Mouse (Mus musculus): ENCODE data around the gene Srgap2. TPM values are rescaled to one million over a fixed set of nuclear protein-coding genes. Genes with fewer than 3 reads are reported as not detected.

Gene Srgap2
- polyA plus RNA-seq, 1 experiment from 2014 or later = 3.1 TPM

DNA sequence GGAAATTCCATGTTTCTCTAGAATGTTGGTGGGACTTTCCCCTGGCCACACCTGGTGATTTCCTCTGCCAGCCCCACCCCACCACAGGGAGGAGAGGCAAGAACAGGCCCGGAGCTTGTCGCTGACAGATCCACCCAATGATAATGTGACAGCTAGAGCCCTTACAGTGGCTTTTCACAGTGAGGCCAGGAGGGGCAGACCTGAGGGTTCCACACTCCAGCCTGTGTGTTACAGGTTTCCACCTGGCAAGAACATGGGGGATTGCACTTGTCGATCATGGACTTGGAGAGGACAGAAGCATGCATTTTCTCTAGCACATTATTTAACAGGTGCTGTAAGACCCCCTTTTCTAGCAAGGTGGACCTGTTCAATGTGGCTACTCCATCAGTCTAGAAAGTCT, 246.9 kb downstream of the Srgap2 start:
- TF ChIP-seq CTCF (IDR thresholded peaks at IDR 0.05; ENCODE audit: low read depth) = peak; percentile 58
- peak overlapping the region; percentile 68; the same call in 1 of the 2 replicates for H3K4me2 ChIP-seq (replicated peaks; ENCODE audit: low read depth)
- 22% methylated on average over 3 of the region's 3 CpGs for WGBS
- H3K4me1 ChIP-seq (replicated peaks; ENCODE audit: control insufficient read depth, insufficient read depth, low read length) = peaks cover 8% of the 10 kb centered on the region; the same call in 1 of the 2 replicates
- H3K4me3 ChIP-seq (ENCODE audit: low read depth, low read length) = no peak overlapping the region
- peak; percentile 72 for ATAC-seq
- H3K27me3 ChIP-seq (replicated peaks; ENCODE audit: control insufficient read depth, insufficient read depth, low read length) = no peaks in the 10 kb centered on the region
- no peaks in the 10 kb centered on the region for H3K36me3 ChIP-seq (ENCODE audit: control insufficient read depth, insufficient read depth)
- no peaks in the 10 kb centered on the region for H3K9me3 ChIP-seq (ENCODE audit: control insufficient read depth)
- H3K9ac ChIP-seq (ENCODE audit: low read depth, low read length) = no peak overlapping the region
- H3K27ac ChIP-seq (ENCODE audit: low read depth, low read length) = no peak overlapping the region

DNA sequence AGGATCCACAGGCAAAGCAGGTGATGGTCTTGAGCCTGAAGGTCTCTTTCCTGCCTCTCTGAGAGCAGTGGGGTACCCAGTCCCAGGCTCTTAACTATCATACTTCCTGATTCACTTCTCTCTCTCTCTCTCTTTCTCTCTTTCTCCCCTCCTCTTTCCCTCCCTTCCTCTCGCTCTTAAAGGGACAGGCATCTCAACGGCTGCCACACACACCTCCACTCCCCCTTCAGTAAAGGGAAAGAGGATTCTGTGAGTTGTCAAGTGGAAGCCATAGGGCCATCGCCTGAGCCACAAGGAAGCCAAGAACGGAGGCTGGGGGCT, 247.7 kb downstream of the Srgap2 start, which contains the start of gene Ikbke:
Gene Ikbke (minus strand): TSS at position 151 of the 321 bp plus-strand sequence.
- no peak for TF ChIP-seq CTCF (IDR thresholded peaks at IDR 0.05; ENCODE audit: low read depth)
- 19% methylated on average over 4 of the region's 4 CpGs for WGBS
- Histone ChIP-seq H3K27me3 (replicated peaks; ENCODE audit: control insufficient read depth, insufficient read depth, low read length) (no peaks in the 10 kb centered on the region), H3K9me3 (ENCODE audit: control insufficient read depth) (no peaks in the 10 kb centered on the region), H3K4me1 (replicated peaks; ENCODE audit: control insufficient read depth, insufficient read depth, low read length) (peaks cover 8% of the 10 kb centered on the region; the same call in 1 of the 2 replicates), H3K9ac (ENCODE audit: low read depth, low read length) (peak within 1 kb of the TSS; percentile 45), H3K4me2 (replicated peaks; ENCODE audit: low read depth) (peak within 1 kb of the TSS; percentile 68), H3K27ac (ENCODE audit: low read depth, low read length) (peak within 1 kb of the TSS; percentile 54), H3K4me3 (ENCODE audit: low read depth, low read length) (peak within 1 kb of the TSS; percentile 44), H3K36me3 (ENCODE audit: control insufficient read depth, insufficient read depth) (no peaks in the 10 kb centered on the region)
- no peak for ATAC-seq

DNA sequence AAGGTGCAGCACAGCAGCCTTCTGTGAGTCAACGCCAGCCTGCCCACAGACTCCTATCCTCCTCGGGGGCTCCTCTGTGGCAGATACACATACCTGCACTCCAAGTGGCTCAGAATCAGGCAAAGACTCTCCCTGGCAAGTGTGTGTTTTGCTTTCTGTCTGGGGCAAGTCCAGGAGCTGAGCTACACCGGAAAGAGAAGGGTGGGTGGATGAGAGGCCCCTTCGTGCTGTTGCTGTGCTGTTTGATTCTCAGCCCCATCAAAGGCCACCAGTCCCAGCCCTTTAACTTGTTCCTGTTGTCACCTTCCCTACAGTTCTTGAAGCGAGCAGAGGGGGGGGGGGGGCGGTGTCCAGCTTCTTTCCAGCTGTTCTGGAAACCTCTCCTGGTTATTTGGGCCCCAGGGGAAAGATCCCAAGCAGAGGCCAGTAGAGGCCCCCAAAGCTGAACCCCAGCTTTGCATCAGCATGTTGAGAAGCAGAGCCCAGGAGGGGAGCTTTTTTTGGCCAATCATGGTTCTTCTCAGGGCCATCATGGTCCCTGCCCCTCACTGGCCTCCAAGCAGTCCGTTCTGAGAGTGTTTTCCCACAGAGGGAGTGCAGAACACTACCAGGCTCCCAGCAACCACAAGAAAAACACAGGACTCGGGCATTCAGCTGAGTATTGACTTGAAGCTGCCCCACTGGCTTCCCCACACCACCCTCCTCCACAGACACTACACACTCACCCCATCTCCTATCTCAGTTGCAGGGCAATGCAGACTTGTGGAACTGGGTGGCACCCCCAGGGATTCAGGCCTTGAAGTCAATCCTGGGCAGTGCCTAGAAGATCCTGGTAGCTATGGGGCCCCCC, 248.3 kb downstream of the Srgap2 start:
- Histone ChIP-seq H3K4me3 (ENCODE audit: low read depth, low read length) (peak overlapping the region; percentile 44), H3K4me1 (replicated peaks; ENCODE audit: control insufficient read depth, insufficient read depth, low read length) (peaks cover 8% of the 10 kb centered on the region; the same call in 1 of the 2 replicates), H3K4me2 (replicated peaks; ENCODE audit: low read depth) (peak overlapping the region; percentile 68), H3K9me3 (ENCODE audit: control insufficient read depth) (no peaks in the 10 kb centered on the region), H3K27ac (ENCODE audit: low read depth, low read length) (peak overlapping the region; percentile 54), H3K36me3 (ENCODE audit: control insufficient read depth, insufficient read depth) (no peaks in the 10 kb centered on the region), H3K9ac (ENCODE audit: low read depth, low read length) (peak overlapping the region; percentile 45), H3K27me3 (replicated peaks; ENCODE audit: control insufficient read depth, insufficient read depth, low read length) (no peaks in the 10 kb centered on the region)
- 34% methylated on average over 8 of the region's 8 CpGs for WGBS
- no peak for TF ChIP-seq CTCF (IDR thresholded peaks at IDR 0.05; ENCODE audit: low read depth)
- ATAC-seq = no peak

DNA sequence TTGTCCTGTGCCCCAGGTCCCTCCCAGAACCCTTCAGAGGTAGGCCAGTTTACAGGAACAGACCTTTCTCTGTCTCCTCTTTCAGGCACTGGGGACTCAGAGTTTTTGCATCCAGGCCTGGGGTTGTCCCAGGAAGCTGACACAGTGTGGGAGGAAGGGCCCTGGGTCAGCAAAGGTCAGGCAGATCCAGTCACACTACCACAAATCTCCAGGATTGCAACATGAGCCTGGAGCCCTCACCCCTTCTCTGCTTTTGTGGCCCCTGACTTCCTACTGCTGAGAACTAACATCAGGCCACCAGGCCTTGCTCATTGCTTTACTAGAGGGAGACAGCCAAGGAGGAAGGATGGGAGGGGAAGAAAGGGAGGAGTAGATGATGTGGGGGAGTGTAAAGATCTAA, 250.3 kb downstream of the Srgap2 start:
- Histone ChIP-seq H3K4me3 (ENCODE audit: low read depth, low read length) (no peak overlapping the region), H3K36me3 (ENCODE audit: control insufficient read depth, insufficient read depth) (peaks cover 16% of the 10 kb centered on the region; the same call in 1 of the 2 replicates), H3K27ac (ENCODE audit: low read depth, low read length) (no peak overlapping the region), H3K4me1 (replicated peaks; ENCODE audit: control insufficient read depth, insufficient read depth, low read length) (peaks cover 3% of the 10 kb centered on the region; the same call in 1 of the 2 replicates), H3K4me2 (replicated peaks; ENCODE audit: low read depth) (no peak overlapping the region), H3K27me3 (replicated peaks; ENCODE audit: control insufficient read depth, insufficient read depth, low read length) (no peaks in the 10 kb centered on the region), H3K9me3 (ENCODE audit: control insufficient read depth) (no peaks in the 10 kb centered on the region), H3K9ac (ENCODE audit: low read depth, low read length) (no peak overlapping the region)
- ATAC-seq = no peak
- TF ChIP-seq CTCF (IDR thresholded peaks at IDR 0.05; ENCODE audit: low read depth) = no peak

DNA sequence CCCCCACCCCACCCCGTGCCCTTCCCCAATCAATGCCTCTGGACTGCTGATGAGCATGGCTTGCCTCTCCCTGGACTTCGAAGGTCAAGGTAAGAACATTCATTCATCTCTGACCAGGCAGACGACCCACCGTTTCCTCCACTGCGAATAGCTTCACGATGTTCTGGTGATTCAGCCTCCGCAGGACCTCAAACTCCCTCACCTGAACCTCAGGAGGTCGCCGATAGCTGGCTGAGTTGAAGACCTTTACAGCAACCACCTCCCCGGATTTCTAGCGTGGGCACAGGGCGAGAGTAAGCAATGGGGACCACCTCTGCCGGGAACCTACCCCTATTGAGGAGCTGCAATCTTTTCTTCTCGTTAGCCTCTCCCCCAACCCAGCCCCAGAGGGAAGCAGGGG, 251.6 kb downstream of the Srgap2 start:
- TF ChIP-seq CTCF (IDR thresholded peaks at IDR 0.05; ENCODE audit: low read depth) = no peak
- ATAC-seq = no peak
- H3K4me3 ChIP-seq (ENCODE audit: low read depth, low read length) = peak overlapping the region; percentile 27
- H3K4me1 ChIP-seq (replicated peaks; ENCODE audit: control insufficient read depth, insufficient read depth, low read length) = peaks cover 3% of the 10 kb centered on the region; the same call in 1 of the 2 replicates
- H3K27ac ChIP-seq (ENCODE audit: low read depth, low read length) = peak overlapping the region; percentile 1; the same call in 1 of the 2 replicates
- H3K9me3 ChIP-seq (ENCODE audit: control insufficient read depth) = no peaks in the 10 kb centered on the region
- 68% methylated on average over 14 of the region's 14 CpGs for WGBS
- no peaks in the 10 kb centered on the region for H3K27me3 ChIP-seq (replicated peaks; ENCODE audit: control insufficient read depth, insufficient read depth, low read length)
- H3K9ac ChIP-seq (ENCODE audit: low read depth, low read length) = no peak overlapping the region
- H3K36me3 ChIP-seq (ENCODE audit: control insufficient read depth, insufficient read depth) = peaks cover 16% of the 10 kb centered on the region; the same call in 1 of the 2 replicates
- H3K4me2 ChIP-seq (replicated peaks; ENCODE audit: low read depth) = peak overlapping the region; percentile 56

DNA sequence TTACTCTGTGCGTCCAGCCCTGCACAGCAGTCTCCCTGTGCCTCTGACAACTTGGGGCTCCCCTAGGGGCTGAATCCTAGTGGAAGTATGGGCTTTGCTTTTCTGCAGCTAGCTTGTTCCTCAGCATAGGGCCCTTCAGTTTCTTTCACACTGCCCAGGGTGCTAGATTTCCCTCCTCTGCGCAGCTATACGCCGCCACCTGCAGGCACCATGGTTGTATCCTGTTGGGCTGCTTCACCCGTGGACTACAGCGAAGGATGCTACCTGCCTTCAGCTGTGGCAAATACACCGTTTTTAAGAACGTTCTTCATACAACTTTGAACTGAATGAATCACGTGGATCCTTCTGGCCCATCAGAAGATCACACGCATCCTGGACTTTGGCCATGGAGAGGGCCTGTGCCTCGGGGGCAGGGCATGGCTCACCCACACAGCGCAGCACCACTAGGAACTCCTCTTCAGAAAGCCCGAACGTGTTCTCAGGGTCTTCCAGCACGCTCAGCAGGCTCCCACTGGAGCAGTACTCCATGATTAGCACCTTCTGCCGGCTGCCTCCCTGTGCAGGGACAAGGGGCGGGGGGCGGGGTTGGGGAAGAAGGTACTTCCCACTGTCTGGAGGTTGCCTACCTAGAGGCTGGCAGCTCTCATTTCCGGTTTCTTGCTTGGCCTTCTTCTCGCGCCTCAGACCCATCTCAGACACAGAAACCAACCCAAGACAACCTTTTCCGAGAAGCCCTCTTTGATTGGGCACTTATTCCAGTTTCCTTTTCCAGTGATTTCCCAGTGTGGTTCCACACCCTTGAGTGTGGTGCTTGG, 252.2 kb downstream of the Srgap2 start:
- H3K27ac ChIP-seq (ENCODE audit: low read depth, low read length) = peak overlapping the region; percentile 89
- TF ChIP-seq CTCF (IDR thresholded peaks at IDR 0.05; ENCODE audit: low read depth) = peak; percentile 52
- H3K4me1 ChIP-seq (replicated peaks; ENCODE audit: control insufficient read depth, insufficient read depth, low read length) = peaks cover 3% of the 10 kb centered on the region; the same call in 1 of the 2 replicates
- peak overlapping the region; percentile 27 for H3K4me3 ChIP-seq (ENCODE audit: low read depth, low read length)
- WGBS = 28% methylated on average over 22 of the region's 22 CpGs
- peaks cover 16% of the 10 kb centered on the region; the same call in 1 of the 2 replicates for H3K36me3 ChIP-seq (ENCODE audit: control insufficient read depth, insufficient read depth)
- no peaks in the 10 kb centered on the region for H3K9me3 ChIP-seq (ENCODE audit: control insufficient read depth)
- peak overlapping the region; percentile 56 for H3K4me2 ChIP-seq (replicated peaks; ENCODE audit: low read depth)
- peak overlapping the region; percentile 35; the same call in 1 of the 2 replicates for H3K9ac ChIP-seq (ENCODE audit: low read depth, low read length)
- no peaks in the 10 kb centered on the region for H3K27me3 ChIP-seq (replicated peaks; ENCODE audit: control insufficient read depth, insufficient read depth, low read length)
- peak; percentile 93 for ATAC-seq

All from intestine, postnatal 0 days (tissue).